Mouse (Mus musculus): ENCODE data around the gene Fcor. TPM values are rescaled to one million over a fixed set of nuclear protein-coding genes. Genes with fewer than 3 reads are reported as not detected.

Gene Fcor
- polyA plus RNA-seq, 1 experiment from 2014 or later: 11.0 TPM

GRCm38 (mm10) chr8:3664405-3664804, 7.8 kb downstream of the Fcor start:
- Histone ChIP-seq H3K27ac (no peak overlapping the region), H3K9me3 (replicated peaks) (no peaks in the 10 kb centered on the region), H3K36me3 (no peaks in the 10 kb centered on the region), H3K27me3 (ENCODE audit: low read depth, poor library complexity, severe bottlenecking) (no peaks in the 10 kb centered on the region), H3K4me1 (no peaks in the 10 kb centered on the region), H3K4me3 (no peak overlapping the region)
- DNase-seq (ENCODE audit: low spot score): no peak
- WGBS: 78% methylated on average over 5 of the region's 5 CpGs

GRCm38 (mm10) chr8:3660889-3661288, 11.3 kb downstream of the Fcor start:
- WGBS: 80% methylated on average over 8 of the region's 8 CpGs
- Histone ChIP-seq H3K4me3 (no peak overlapping the region), H3K9me3 (replicated peaks) (no peaks in the 10 kb centered on the region), H3K36me3 (no peaks in the 10 kb centered on the region), H3K4me1 (peaks cover 7% of the 10 kb centered on the region), H3K27me3 (ENCODE audit: low read depth, poor library complexity, severe bottlenecking) (no peaks in the 10 kb centered on the region), H3K27ac (no peak overlapping the region)
- no peak for DNase-seq (ENCODE audit: low spot score)

GRCm38 (mm10) chr8:3656725-3657381, 15.3 kb downstream of the Fcor start:
- Histone ChIP-seq H3K36me3 (no peaks in the 10 kb centered on the region), H3K4me1 (peaks cover 7% of the 10 kb centered on the region), H3K4me3 (peak overlapping the region; percentile 12; the same call in 1 of the 2 replicates), H3K27ac (no peak overlapping the region), H3K9me3 (replicated peaks) (no peaks in the 10 kb centered on the region), H3K27me3 (ENCODE audit: low read depth, poor library complexity, severe bottlenecking) (no peaks in the 10 kb centered on the region)
- DNase-seq (ENCODE audit: low spot score): peak; percentile 42
- WGBS: 27% methylated on average over 7 of the region's 7 CpGs

GRCm38 (mm10) chr8:3655526-3655925, 16.6 kb downstream of the Fcor start, which contains the start of gene Retn:
TSS of gene Retn (plus strand) at chr8:3655770.
- no peak for DNase-seq (ENCODE audit: low spot score)
- Histone ChIP-seq H3K36me3 (no peaks in the 10 kb centered on the region), H3K4me3 (no peak within 1 kb of the TSS), H3K27ac (no peak within 1 kb of the TSS; the same call in 1 of the 2 replicates), H3K27me3 (ENCODE audit: low read depth, poor library complexity, severe bottlenecking) (no peaks in the 10 kb centered on the region), H3K9me3 (replicated peaks) (no peaks in the 10 kb centered on the region), H3K4me1 (peaks cover 7% of the 10 kb centered on the region)
- 73% methylated on average over 3 of the region's 3 CpGs for WGBS

- H3K36me3 ChIP-seq: no peaks in the 10 kb centered on the region
- no peak overlapping the region for H3K4me3 ChIP-seq
- no peaks in the 10 kb centered on the region for H3K9me3 ChIP-seq (replicated peaks)
- no peaks in the 10 kb centered on the region for H3K27me3 ChIP-seq (ENCODE audit: low read depth, poor library complexity, severe bottlenecking)
- DNase-seq (ENCODE audit: low spot score): no peak
- WGBS: 73% methylated on average over 11 of the region's 11 CpGs
- peaks cover 7% of the 10 kb centered on the region for H3K4me1 ChIP-seq
- H3K27ac ChIP-seq: no peak overlapping the region; the same call in 1 of the 2 replicates
Measured at GRCm38 (mm10) chr8:3654726-3655508, 17.2 kb downstream of the Fcor start.

GRCm38 (mm10) chr8:3652845-3653244, 19.3 kb downstream of the Fcor start:
- no peak for DNase-seq (ENCODE audit: low spot score)
- Histone ChIP-seq H3K4me1 (peaks cover 9% of the 10 kb centered on the region), H3K4me3 (no peak overlapping the region), H3K27me3 (ENCODE audit: low read depth, poor library complexity, severe bottlenecking) (no peaks in the 10 kb centered on the region), H3K9me3 (replicated peaks) (no peaks in the 10 kb centered on the region), H3K27ac (no peak overlapping the region), H3K36me3 (no peaks in the 10 kb centered on the region)
- 68% methylated on average over 3 of the region's 3 CpGs for WGBS

- Histone ChIP-seq H3K36me3 (no peaks in the 10 kb centered on the region), H3K4me3 (0 out of 2 replicates have a peak overlapping the region, but pooled peaks have one; percentile 0), H3K27ac (peak overlapping the region; percentile 31; the same call in 1 of the 2 replicates), H3K4me1 (peaks cover 2% of the 10 kb centered on the region; the same call in 1 of the 2 replicates), H3K27me3 (ENCODE audit: low read depth, poor library complexity, severe bottlenecking) (no peaks in the 10 kb centered on the region), H3K9me3 (replicated peaks) (no peaks in the 10 kb centered on the region)
- WGBS: 48% methylated on average over 1 of the region's 1 CpGs
- DNase-seq (ENCODE audit: low spot score): no peak
Measured at GRCm38 (mm10) chr8:3648990-3649389, 23.2 kb downstream of the Fcor start.

GRCm38 (mm10) chr8:3648268-3648667, 23.9 kb downstream of the Fcor start:
- Histone ChIP-seq H3K27ac (no peak overlapping the region), H3K27me3 (ENCODE audit: low read depth, poor library complexity, severe bottlenecking) (no peaks in the 10 kb centered on the region), H3K36me3 (no peaks in the 10 kb centered on the region), H3K4me3 (no peak overlapping the region), H3K4me1 (peaks cover 2% of the 10 kb centered on the region; the same call in 1 of the 2 replicates), H3K9me3 (replicated peaks) (no peaks in the 10 kb centered on the region)
- no peak for DNase-seq (ENCODE audit: low spot score)
- WGBS: 80% methylated on average over 2 of the region's 2 CpGs

GRCm38 (mm10) chr8:3647561-3647960, 24.6 kb downstream of the Fcor start:
- no peaks in the 10 kb centered on the region for H3K9me3 ChIP-seq (replicated peaks)
- WGBS: 85% methylated on average over 4 of the region's 4 CpGs
- no peaks in the 10 kb centered on the region for H3K36me3 ChIP-seq
- no peak for DNase-seq (ENCODE audit: low spot score)
- H3K27me3 ChIP-seq (ENCODE audit: low read depth, poor library complexity, severe bottlenecking): no peaks in the 10 kb centered on the region
- H3K4me3 ChIP-seq: no peak overlapping the region
- peaks cover 2% of the 10 kb centered on the region; the same call in 1 of the 2 replicates for H3K4me1 ChIP-seq
- H3K27ac ChIP-seq: no peak overlapping the region

- no peak overlapping the region for H3K4me3 ChIP-seq
- H3K27ac ChIP-seq: no peak overlapping the region
- H3K27me3 ChIP-seq (ENCODE audit: low read depth, poor library complexity, severe bottlenecking): no peaks in the 10 kb centered on the region
- H3K36me3 ChIP-seq: no peaks in the 10 kb centered on the region
- no peaks in the 10 kb centered on the region for H3K9me3 ChIP-seq (replicated peaks)
- DNase-seq (ENCODE audit: low spot score): no peak
- peaks cover 2% of the 10 kb centered on the region; the same call in 1 of the 2 replicates for H3K4me1 ChIP-seq
- 88% methylated on average over 6 of the region's 6 CpGs for WGBS
Measured at GRCm38 (mm10) chr8:3646824-3647531, 25.2 kb downstream of the Fcor start.

- H3K27me3 ChIP-seq (ENCODE audit: low read depth, poor library complexity, severe bottlenecking): no peaks in the 10 kb centered on the region
- WGBS: 20% methylated on average over 5 of the region's 5 CpGs
- H3K9me3 ChIP-seq (replicated peaks): no peaks in the 10 kb centered on the region
- H3K27ac ChIP-seq: no peak overlapping the region
- no peak for DNase-seq (ENCODE audit: low spot score)
- H3K36me3 ChIP-seq: no peaks in the 10 kb centered on the region
- no peak overlapping the region for H3K4me3 ChIP-seq
- peaks cover 2% of the 10 kb centered on the region; the same call in 1 of the 2 replicates for H3K4me1 ChIP-seq
Measured at GRCm38 (mm10) chr8:3645804-3646203, 26.4 kb downstream of the Fcor start.

GRCm38 (mm10) chr8:3631478-3631875, 40.7 kb downstream of the Fcor start:
- WGBS: 23% methylated on average over 8 of the region's 8 CpGs
- no peak for DNase-seq (ENCODE audit: low spot score)
- H3K27me3 ChIP-seq (ENCODE audit: low read depth, poor library complexity, severe bottlenecking): peaks cover 26% of the 10 kb centered on the region
- H3K4me3 ChIP-seq: peak overlapping the region; percentile 60
- H3K27ac ChIP-seq: peak overlapping the region; percentile 51; the same call in 1 of the 2 replicates
- no peaks in the 10 kb centered on the region for H3K9me3 ChIP-seq (replicated peaks)
- peaks cover 12% of the 10 kb centered on the region; the same call in 1 of the 2 replicates for H3K4me1 ChIP-seq
- peaks cover 8% of the 10 kb centered on the region; the same call in 1 of the 2 replicates for H3K36me3 ChIP-seq

Measured in limb, embryonic 10.5 days (tissue).